Mouse (Mus musculus): ENCODE measurements around the gene Cep295nl.

The Cep295nl gene

DNA sequence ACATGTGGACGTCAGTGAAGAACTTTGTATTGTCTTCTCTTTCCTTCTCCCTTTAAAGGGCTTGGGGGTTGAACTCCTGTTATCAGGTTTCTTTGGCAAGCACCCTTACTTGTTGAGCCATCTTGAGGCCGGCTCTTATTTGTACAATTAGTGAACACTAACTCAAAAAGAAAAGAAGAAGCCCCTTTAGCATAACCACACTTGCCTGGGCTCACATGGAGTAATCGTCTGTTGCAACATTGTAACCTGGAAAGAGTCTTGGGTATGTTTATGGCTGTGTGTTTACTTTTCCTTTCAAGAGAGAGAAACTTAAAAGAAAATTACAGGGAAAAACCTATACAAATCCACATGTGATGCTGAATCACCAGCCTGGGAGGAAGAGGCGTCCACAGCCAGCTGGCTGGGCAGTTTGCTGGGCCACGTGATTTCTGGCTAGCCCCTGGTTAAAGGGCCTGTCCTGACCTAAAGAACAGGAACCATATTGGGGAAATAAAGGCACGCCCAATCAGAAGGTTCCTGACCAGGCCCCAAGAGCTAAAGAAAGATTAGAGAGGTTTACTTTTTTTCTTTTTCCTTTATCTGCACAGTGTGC is 30.1 kb downstream of the Cep295nl start:
- TF ChIP-seq GATA4 (IDR thresholded peaks at IDR 0.05; ENCODE audit: insufficient replicate concordance, low read length): no peak

GRCm38 (mm10) chr11:118298810-118299209 is 43.5 kb downstream of the Cep295nl start:
- no peak for TF ChIP-seq GATA4 (IDR thresholded peaks at IDR 0.05; ENCODE audit: insufficient replicate concordance, low read length)

DNA sequence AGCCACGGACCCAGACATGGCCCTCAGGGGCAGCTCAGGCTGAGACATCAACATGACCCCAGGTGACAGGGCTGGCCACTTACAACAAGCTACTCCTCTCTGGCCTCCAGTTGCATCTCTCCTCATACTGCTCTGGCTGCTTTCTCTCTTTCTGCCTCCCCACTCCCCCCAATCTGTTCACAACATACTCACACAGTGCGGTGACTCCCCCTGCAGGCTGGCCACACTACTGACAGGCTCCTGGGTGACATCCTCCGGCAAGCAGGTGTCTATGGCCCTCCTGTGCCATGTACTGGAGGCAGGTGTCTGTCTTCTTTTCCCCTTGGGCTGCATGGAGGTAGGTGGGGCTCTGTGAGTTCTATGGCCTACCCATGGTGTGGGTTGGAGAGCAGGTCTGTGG is 44.3 kb downstream of the Cep295nl start:
- no peak for TF ChIP-seq GATA4 (IDR thresholded peaks at IDR 0.05; ENCODE audit: insufficient replicate concordance, low read length)

DNA sequence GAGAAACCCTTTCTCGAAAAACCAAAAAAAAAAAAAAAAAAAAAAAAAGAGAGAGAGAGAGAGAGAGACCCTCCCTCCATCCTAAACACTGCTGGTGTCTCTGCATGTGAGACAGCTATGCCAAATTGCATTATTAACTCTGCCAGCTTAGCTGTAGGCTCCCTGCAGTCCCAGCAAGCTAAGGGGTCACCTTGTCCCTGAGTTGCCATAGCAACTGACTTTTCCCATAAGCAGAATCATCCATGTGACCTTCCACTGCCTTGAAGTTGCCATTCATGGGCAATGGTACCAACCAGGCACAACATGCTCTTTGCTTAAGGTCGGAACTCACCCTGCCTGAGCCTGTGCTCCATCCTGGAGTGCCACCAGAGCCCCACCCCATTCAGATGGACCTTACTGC is 47.3 kb downstream of the Cep295nl start:
- no peak for TF ChIP-seq GATA4 (IDR thresholded peaks at IDR 0.05; ENCODE audit: insufficient replicate concordance, low read length)

- no peak for TF ChIP-seq GATA4 (IDR thresholded peaks at IDR 0.05; ENCODE audit: insufficient replicate concordance, low read length)
Measured at GRCm38 (mm10) chr11:118292671-118293070, 49.6 kb downstream of the Cep295nl start.

DNA sequence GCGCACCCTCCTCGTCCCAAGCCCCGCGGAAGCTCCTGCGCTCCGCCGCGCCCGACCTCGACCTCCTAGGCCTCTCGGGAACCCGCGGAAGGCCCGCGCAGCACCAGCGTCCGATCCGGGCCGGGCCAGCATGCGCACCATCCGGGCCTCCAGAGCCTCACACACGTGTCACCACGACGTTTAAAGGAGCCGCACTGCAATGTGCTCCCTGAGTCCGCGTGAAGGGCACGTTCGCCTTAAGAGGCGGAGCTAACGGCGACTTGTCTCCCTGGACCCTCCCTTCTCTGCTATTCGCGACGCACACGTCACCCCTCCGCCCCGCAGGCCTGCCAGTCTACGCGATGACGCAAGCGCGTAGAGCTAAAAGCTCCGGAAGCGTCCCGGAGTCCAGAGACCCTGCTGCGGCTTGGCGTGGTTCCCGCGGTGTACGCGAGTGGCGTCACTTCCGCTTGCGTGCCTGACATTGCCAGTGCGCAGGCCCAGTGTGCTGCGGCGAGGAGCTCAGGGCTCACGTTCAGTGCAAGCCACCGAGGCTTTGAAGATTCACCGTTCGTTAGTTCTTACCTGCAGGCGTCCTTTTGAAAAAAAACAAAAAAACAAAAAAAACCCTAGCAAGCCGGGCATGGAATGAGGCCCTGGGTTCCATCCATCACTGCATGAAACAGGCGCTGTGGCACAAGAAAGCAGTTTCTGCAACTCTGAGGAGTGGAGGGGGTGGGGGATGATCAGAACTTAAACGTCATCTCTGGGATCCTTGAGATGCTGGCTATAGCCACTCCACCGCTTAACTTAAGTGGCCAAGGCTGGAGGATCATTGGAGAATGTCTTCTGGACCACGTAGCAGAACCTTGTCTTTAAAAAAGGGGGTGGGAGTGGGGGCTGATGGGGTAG is 52.1 kb downstream of the Cep295nl start, which contains the start of gene Usp36:
Usp36 (minus strand) TSS at position 246 of the 891 bp plus-strand sequence.
- TF ChIP-seq GATA4 (IDR thresholded peaks at IDR 0.05; ENCODE audit: insufficient replicate concordance, low read length): no peak; the same call in 1 of the 2 replicates

DNA sequence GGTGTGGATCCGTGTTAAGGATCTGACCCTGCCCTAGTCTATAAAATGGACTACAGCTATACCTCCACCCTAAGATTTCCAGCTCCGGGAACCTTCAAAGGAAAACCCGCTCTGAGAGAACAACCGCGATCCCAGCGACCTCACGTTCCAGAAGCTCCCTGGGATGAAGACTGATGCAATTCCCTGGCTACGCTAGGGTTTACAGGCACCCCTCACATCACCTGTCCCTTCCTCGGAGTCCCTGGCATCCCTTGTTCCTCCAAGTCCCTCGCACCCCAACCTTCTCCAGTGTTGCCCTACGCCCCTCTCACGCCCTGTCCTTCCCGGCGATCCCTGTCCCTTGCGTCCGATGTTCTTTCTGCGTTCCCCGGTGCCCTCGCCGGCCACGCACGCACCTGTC is 52.7 kb downstream of the Cep295nl start:
- no peak for TF ChIP-seq GATA4 (IDR thresholded peaks at IDR 0.05; ENCODE audit: insufficient replicate concordance, low read length)

GRCm38 (mm10) chr11:118289037-118289511 is 53.2 kb downstream of the Cep295nl start:
- no peak for TF ChIP-seq GATA4 (IDR thresholded peaks at IDR 0.05; ENCODE audit: insufficient replicate concordance, low read length)

GRCm38 (mm10) chr11:118287573-118287972 is 54.7 kb downstream of the Cep295nl start:
- no peak for TF ChIP-seq GATA4 (IDR thresholded peaks at IDR 0.05; ENCODE audit: insufficient replicate concordance, low read length)

GRCm38 (mm10) chr11:118286434-118286833 is 55.9 kb downstream of the Cep295nl start:
- no peak for TF ChIP-seq GATA4 (IDR thresholded peaks at IDR 0.05; ENCODE audit: insufficient replicate concordance, low read length)

- TF ChIP-seq GATA4 (IDR thresholded peaks at IDR 0.05; ENCODE audit: insufficient replicate concordance, low read length): no peak
Measured at GRCm38 (mm10) chr11:118285791-118286190, 56.5 kb downstream of the Cep295nl start.
